Mouse (Mus musculus): ENCODE data around the gene Pla2g2c. TPM values are rescaled to one million over a fixed set of nuclear protein-coding genes. Genes with fewer than 3 reads are reported as not detected.

Gene Pla2g2c
- polyA plus RNA-seq, 1 experiment from 2014 or later: 0.30 TPM

Other genes with a start within 250 kb of the Pla2g2c start
- 0.09 and 0.15 TPM in 2 replicates for gene Vwa5b1, start 88.9 kb upstream of the Pla2g2c start, polyA plus RNA-seq (2015; fragmentation: Nextera tagmentation; extraction: Ambion mirVana)
- 6.6 and 8.3 TPM in 2 replicates for gene Ubxn10, start 12.4 kb downstream of the Pla2g2c start, polyA plus RNA-seq (2015; fragmentation: Nextera tagmentation; extraction: Ambion mirVana)
- not detected in 2 replicates for gene Pla2g2f, start 32.8 kb downstream of the Pla2g2c start, polyA plus RNA-seq (2015; fragmentation: Nextera tagmentation; extraction: Ambion mirVana)
- not detected in 2 replicates for gene Pla2g2d, start 50.9 kb downstream of the Pla2g2c start, polyA plus RNA-seq (2015; fragmentation: Nextera tagmentation; extraction: Ambion mirVana)
- 0.58 and 0.60 TPM in 2 replicates for gene Pla2g5, start 138.7 kb downstream of the Pla2g2c start, polyA plus RNA-seq (2015; fragmentation: Nextera tagmentation; extraction: Ambion mirVana)
- gene Gm13030, start 149.2 kb downstream of the Pla2g2c start, polyA plus RNA-seq (2015; fragmentation: Nextera tagmentation; extraction: Ambion mirVana): not detected in 2 replicates
- gene Pla2g2e, start 153.2 kb downstream of the Pla2g2c start, polyA plus RNA-seq (2015; fragmentation: Nextera tagmentation; extraction: Ambion mirVana): not detected in 2 replicates
- 3.1 TPM in 2 replicates for gene Otud3, start 189.2 kb downstream of the Pla2g2c start, polyA plus RNA-seq (2015; fragmentation: Nextera tagmentation; extraction: Ambion mirVana)
- 4.0 and 5.9 TPM in 2 replicates for gene Rnf186, start 242.3 kb downstream of the Pla2g2c start, polyA plus RNA-seq (2015; fragmentation: Nextera tagmentation; extraction: Ambion mirVana)
- 6.3 and 6.8 TPM in 2 replicates for gene Tmco4, start 248.1 kb downstream of the Pla2g2c start, polyA plus RNA-seq (2015; fragmentation: Nextera tagmentation; extraction: Ambion mirVana)